Mouse (Mus musculus): ENCODE data around the gene Zer1.
"Not testable (repeated sequence)": the region's sequence is repeated elsewhere in the genome, so short reads cannot be mapped to it uniquely, and the experiment has no call there.

Gene Zer1

GRCm38 (mm10) chr2:30124472-30125274 is at the start of gene Zer1:
Zer1 (minus strand) TSS chr2:30124585.
- peak; percentile 95 for DNase-seq

GRCm38 (mm10) chr2:30173541-30174240 is 49.3 kb upstream of the Zer1 start:
- no peak for DNase-seq

- DNase-seq, result no peak
Measured at GRCm38 (mm10) chr2:30171997-30172382, 47.6 kb upstream of the Zer1 start.

- peak; percentile 84 for DNase-seq
Measured at GRCm38 (mm10) chr2:30171371-30171996, 47.1 kb upstream of the Zer1 start, which contains the start of gene Endog. Endog (plus strand) TSS chr2:30171493.

GRCm38 (mm10) chr2:30166677-30167076 is 42.3 kb upstream of the Zer1 start:
- no peak for DNase-seq

GRCm38 (mm10) chr2:30164340-30164932 is 40.1 kb upstream of the Zer1 start:
- no peak for DNase-seq

GRCm38 (mm10) chr2:30161809-30162208 is 37.4 kb upstream of the Zer1 start:
- DNase-seq, result peak; percentile 24

GRCm38 (mm10) chr2:30159871-30160270 is 35.5 kb upstream of the Zer1 start:
- not testable (repeated sequence) for DNase-seq

GRCm38 (mm10) chr2:30152616-30153015 is 28.2 kb upstream of the Zer1 start:
- DNase-seq, result no peak

GRCm38 (mm10) chr2:30151840-30152239 is 27.5 kb upstream of the Zer1 start:
- DNase-seq, result no peak

- no peak for DNase-seq
Measured at GRCm38 (mm10) chr2:30147466-30147865, 23.1 kb upstream of the Zer1 start.

GRCm38 (mm10) chr2:30144436-30144835 is 20.1 kb upstream of the Zer1 start:
- no peak for DNase-seq

GRCm38 (mm10) chr2:30140021-30140420 is 15.6 kb upstream of the Zer1 start:
- DNase-seq, result not testable (repeated sequence)

- peak; percentile 37 for DNase-seq
Measured at GRCm38 (mm10) chr2:30136458-30136857, 12.1 kb upstream of the Zer1 start.

GRCm38 (mm10) chr2:30134928-30135620 is 10.7 kb upstream of the Zer1 start:
- DNase-seq, result no peak

GRCm38 (mm10) chr2:30134378-30134711 is 10.0 kb upstream of the Zer1 start:
- no peak for DNase-seq

- peak; percentile 97 for DNase-seq
Measured at GRCm38 (mm10) chr2:30133613-30134377, 9.4 kb upstream of the Zer1 start, which contains the start of gene Tbc1d13. Tbc1d13 (plus strand) TSS chr2:30133746.

- peak; percentile 23 for DNase-seq
Measured at GRCm38 (mm10) chr2:30132801-30133612, 8.6 kb upstream of the Zer1 start.

GRCm38 (mm10) chr2:30131240-30131639 is 6.9 kb upstream of the Zer1 start:
- not testable (repeated sequence) for DNase-seq

GRCm38 (mm10) chr2:30130156-30130555 is 5.8 kb upstream of the Zer1 start:
- DNase-seq, result no peak

GRCm38 (mm10) chr2:30128789-30129188 is 4.4 kb upstream of the Zer1 start:
- no peak for DNase-seq

All from liver (tissue).